Mouse (Mus musculus) G1E (cell line): Measurements from ENCODE around the gene Higd1b. TPM values are rescaled to one million over a fixed set of nuclear protein-coding genes. Genes with fewer than 3 reads are reported as not detected.

ENCODE experiments used
- ATAC-seq: 2 replicates; pipeline ENCODE4 v1.8.0; 2016; ENCODE audit warnings: mild to moderate bottlenecking; ENCODE audit not compliant: insufficient number of reproducible peaks, poor library complexity, low FRiP score, severe bottlenecking; ENCODE audit errors: extremely low read depth
- DNase-seq: peaks from one replicate; pipeline ENCODE4 v3.0.0; 2012; ENCODE audit warnings: low spot score
- H3K27me3 ChIP-seq: 2 replicates; pipeline ENCODE4 v1.6.1; 2012; ENCODE audit warnings: mild to moderate bottlenecking, low read length, inconsistent platforms; ENCODE audit not compliant: insufficient read depth
- H3K36me3 ChIP-seq: replicated peaks from 2 replicates; pipeline ENCODE3; 2012; ENCODE audit warnings: mild to moderate bottlenecking, inconsistent platforms
- H3K4me1 ChIP-seq: 2 replicates; pipeline ENCODE4 v1.6.1; 2012; ENCODE audit warnings: low read depth, low read length, inconsistent platforms, mixed read lengths; ENCODE audit not compliant: insufficient read depth
- H3K4me3 ChIP-seq: 2 replicates; pipeline ENCODE4 v1.5.1; 2012; ENCODE audit warnings: low read depth, mild to moderate bottlenecking, inconsistent platforms, low read length, moderate library complexity, mixed read lengths
- H3K9me3 ChIP-seq: replicated peaks from 2 replicates; pipeline ENCODE4 v1.6.1; 2012; ENCODE audit warnings: inconsistent platforms
- CTCF ChIP-seq: IDR thresholded peaks from 2 replicates; pipeline ENCODE4 v1.5.1; 2012; ENCODE audit warnings: low read depth, low read length, inconsistent platforms, mixed read lengths
- GATA1 ChIP-seq: IDR thresholded peaks from 2 replicates; pipeline ENCODE4 v1.6.1; 2012; ENCODE audit warnings: borderline replicate concordance, low read length, inconsistent platforms, mixed read lengths
- GATA2 ChIP-seq: IDR thresholded peaks from 2 replicates; pipeline ENCODE4 v1.6.1; 2012; ENCODE audit warnings: low read depth, low read length, inconsistent platforms, borderline replicate concordance
- POLR2AphosphoS5 ChIP-seq: IDR thresholded peaks from 2 replicates; pipeline ENCODE4 v1.6.1; 2012; ENCODE audit warnings: low read depth, low read length, inconsistent platforms; ENCODE audit not compliant: insufficient replicate concordance
- TAL1 ChIP-seq: conservative IDR thresholded peaks from 2 replicates; pipeline ENCODE4 v1.6.1; 2012; ENCODE audit warnings: low read depth, low read length, inconsistent platforms, mixed read lengths
- polyA plus RNA-seq: library from polyadenylated mRNA; stranded (reverse); fragments of >175 nt; gene quantifications from 2 replicates; pipeline ENCODE4 v1.2.3, GENCODE M21; 2012
- total RNA-seq, 2 experiments: library from RNA; stranded (forward) in 1 of 2; stranded (reverse) in 1 of 2; fragments of 200-1000 nt in 1 of 2; fragments of >200 nt in 1 of 2; fragmentation: Nextera tagmentation in 1 of 2; gene quantifications; 2 replicates each; pipeline ENCODE4 v1.2.3; 2014 to 2017

Higd1b gene
- total and polyA plus RNA-seq, 3 experiments = not detected

- no peaks in the 10 kb centered on the region for H3K4me1 ChIP-seq
- DNase-seq (no peak), ATAC-seq (no peak)
- TF ChIP-seq GATA1 (no peak), POLR2AphosphoS5 (no peak)
- no peak overlapping the region for H3K4me3 ChIP-seq
- H3K36me3 ChIP-seq = peaks cover 99% of the 10 kb centered on the region
- no peaks in the 10 kb centered on the region for H3K27me3 ChIP-seq
- no peaks in the 10 kb centered on the region for H3K9me3 ChIP-seq
Measured at GRCm38 (mm10) chr11:102855941-102856340, 20.3 kb downstream of the Higd1b start.

DNA sequence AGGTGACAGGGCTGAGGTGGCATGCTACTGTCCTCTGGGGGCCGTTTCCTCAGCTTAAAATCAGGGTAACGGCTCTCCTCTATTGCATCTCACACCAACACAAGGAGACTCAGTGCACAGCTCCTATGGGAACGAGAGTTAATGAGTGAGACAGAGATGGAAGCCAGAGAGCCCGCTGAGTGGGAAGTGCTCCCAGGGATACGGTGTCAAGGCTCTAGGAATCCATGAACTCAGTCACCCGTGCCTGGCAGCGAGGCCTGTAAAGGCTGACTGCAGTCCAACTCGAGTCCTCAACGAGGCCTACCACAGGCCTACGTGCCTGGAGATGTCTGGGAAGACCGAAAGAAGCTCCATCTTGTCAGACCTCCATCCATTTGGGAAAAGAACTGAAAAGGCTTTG lies 23.3 kb downstream of the Higd1b start:
- H3K9me3 ChIP-seq = no peaks in the 10 kb centered on the region
- no peaks in the 10 kb centered on the region for H3K27me3 ChIP-seq
- no peak for TF ChIP-seq POLR2AphosphoS5
- no peak for TF ChIP-seq TAL1
- no peak for TF ChIP-seq CTCF
- TF ChIP-seq GATA1 = no peak
- no peak for TF ChIP-seq GATA2
- ATAC-seq (no peak), DNase-seq (no peak)
- no peaks in the 10 kb centered on the region for H3K4me1 ChIP-seq
- H3K36me3 ChIP-seq = peaks cover 98% of the 10 kb centered on the region
- no peak overlapping the region for H3K4me3 ChIP-seq

DNA sequence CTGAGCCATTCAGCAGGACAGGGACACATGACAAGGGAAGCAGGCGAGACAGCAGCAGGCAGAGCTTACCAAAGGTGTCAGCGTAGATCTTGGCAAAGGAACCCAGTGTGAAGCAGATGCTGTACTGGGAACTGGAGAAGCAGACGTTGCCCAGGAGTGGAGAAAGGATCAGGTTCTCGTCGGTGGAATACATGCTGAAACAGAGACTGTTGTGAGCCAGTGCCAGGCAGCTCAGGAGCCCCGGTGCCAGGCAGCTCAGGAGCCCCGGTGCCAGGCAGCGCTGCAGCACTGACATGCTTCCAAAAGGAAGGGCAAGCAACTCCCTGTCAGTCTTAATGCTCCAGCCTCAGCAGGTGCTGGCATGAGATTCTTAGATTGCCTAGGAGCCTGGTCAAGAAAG lies 24.3 kb downstream of the Higd1b start:
- no peaks in the 10 kb centered on the region for H3K9me3 ChIP-seq
- ATAC-seq = no peak
- peaks cover 99% of the 10 kb centered on the region for H3K36me3 ChIP-seq
- no peaks in the 10 kb centered on the region for H3K4me1 ChIP-seq
- DNase-seq = no peak
- H3K27me3 ChIP-seq = no peaks in the 10 kb centered on the region
- H3K4me3 ChIP-seq = no peak overlapping the region
- TF ChIP-seq CTCF = no peak
- TF ChIP-seq GATA2 = no peak
- no peak for TF ChIP-seq TAL1
- no peak for TF ChIP-seq POLR2AphosphoS5
- no peak for TF ChIP-seq GATA1

DNA sequence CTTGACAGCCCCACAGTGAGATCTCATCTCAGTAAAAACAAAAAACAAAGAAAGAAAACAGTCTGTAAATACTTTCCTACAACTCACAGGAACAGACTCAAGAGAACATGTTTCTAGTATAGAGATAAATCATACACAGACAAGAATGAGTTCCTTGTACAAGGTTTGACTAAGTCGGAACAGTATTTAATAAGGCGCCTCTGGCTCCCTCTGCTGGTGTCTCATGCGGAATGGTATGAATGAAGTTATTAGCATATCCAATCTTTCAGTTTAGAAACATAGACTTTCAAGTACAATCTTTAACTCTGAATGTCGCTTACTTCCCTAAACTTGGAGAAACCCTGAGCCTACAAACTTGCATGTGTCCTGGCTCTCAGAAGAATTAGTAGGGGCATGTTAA lies 28.6 kb downstream of the Higd1b start:
- H3K4me3 ChIP-seq = no peak overlapping the region
- H3K9me3 ChIP-seq = no peaks in the 10 kb centered on the region
- DNase-seq (no peak), ATAC-seq (no peak)
- 0 out of 2 replicates have a peak, but pooled peaks cover 2% of the 10 kb centered on the region for H3K4me1 ChIP-seq
- peaks cover 97% of the 10 kb centered on the region for H3K36me3 ChIP-seq
- TF ChIP-seq GATA2 (no peak), TAL1 (no peak), CTCF (0 out of 2 replicates have a peak, but pooled peaks have one; percentile 4), GATA1 (no peak), POLR2AphosphoS5 (no peak)
- no peaks in the 10 kb centered on the region for H3K27me3 ChIP-seq

DNA sequence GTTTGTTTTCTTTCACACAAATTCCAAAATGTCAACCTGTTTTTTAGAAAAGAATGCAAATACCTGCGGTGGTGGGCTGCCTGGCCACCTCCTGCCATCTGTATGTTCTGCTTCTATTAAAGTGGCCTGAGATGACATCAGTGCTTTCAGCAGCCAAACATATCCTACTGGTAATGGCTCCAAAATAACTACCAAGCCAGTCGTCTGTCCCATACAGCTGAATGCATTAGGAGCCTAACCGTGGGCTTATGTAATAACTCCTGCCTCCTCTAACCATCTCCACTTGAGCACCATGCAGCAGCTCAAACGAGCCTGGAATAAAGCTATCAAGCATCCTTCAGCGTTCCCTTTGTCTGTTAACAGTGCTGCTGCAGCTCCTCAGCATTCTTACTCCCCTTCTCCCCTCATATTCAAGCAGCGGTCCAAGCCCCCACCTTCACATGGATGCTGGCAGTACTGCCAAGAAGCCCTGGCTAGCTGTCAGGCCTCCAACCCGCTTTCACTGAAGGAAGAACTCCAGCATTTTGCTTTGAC lies 39.2 kb downstream of the Higd1b start:
- peaks cover 85% of the 10 kb centered on the region for H3K36me3 ChIP-seq
- DNase-seq (no peak), ATAC-seq (no peak)
- no peaks in the 10 kb centered on the region for H3K9me3 ChIP-seq
- H3K27me3 ChIP-seq = no peaks in the 10 kb centered on the region
- H3K4me3 ChIP-seq = no peak overlapping the region
- no peak for TF ChIP-seq GATA2
- no peak for TF ChIP-seq GATA1
- no peak for TF ChIP-seq CTCF
- TF ChIP-seq POLR2AphosphoS5 = no peak
- TF ChIP-seq TAL1 = no peak
- peaks cover 21% of the 10 kb centered on the region for H3K4me1 ChIP-seq

- Histone ChIP-seq H3K9me3 (no peaks in the 10 kb centered on the region), H3K27me3 (peaks cover 18% of the 10 kb centered on the region), H3K4me3 (peak overlapping the region; percentile 84; the same call in 1 of the 2 replicates), H3K4me1 (peaks cover 34% of the 10 kb centered on the region), H3K36me3 (peaks cover 48% of the 10 kb centered on the region)
- no peak for DNase-seq
- TF ChIP-seq POLR2AphosphoS5 = no peak
- no peak for TF ChIP-seq CTCF
- no peak for TF ChIP-seq GATA1
- TF ChIP-seq GATA2 = no peak
- no peak for TF ChIP-seq TAL1
- no peak for ATAC-seq
Measured at GRCm38 (mm10) chr11:102879558-102879957, 43.9 kb downstream of the Higd1b start.

GRCm38 (mm10) chr11:102880585-102881313 lies 45.1 kb downstream of the Higd1b start, which contains the start of the genes Eftud2 and Ccdc103:
Gene Eftud2 (minus strand): TSS chr11:102880985.
Gene Ccdc103 (plus strand): TSS chr11:102881204.
- DNase-seq (peak; percentile 78), ATAC-seq (peak; percentile 40; the same call in 1 of the 2 replicates)
- Histone ChIP-seq H3K4me1 (peaks cover 30% of the 10 kb centered on the region), H3K36me3 (peaks cover 36% of the 10 kb centered on the region), H3K4me3 (peak within 1 kb of the TSS; percentile 84), H3K9me3 (no peaks in the 10 kb centered on the region), H3K27me3 (peaks cover 29% of the 10 kb centered on the region)
- TF ChIP-seq CTCF (no peak), POLR2AphosphoS5 (no peak), GATA2 (no peak), TAL1 (no peak), GATA1 (no peak)
